Mouse (Mus musculus) kidney, embryonic 16.5 days (tissue): ENCODE data around the gene Thg1l. TPM values are rescaled to one million over a fixed set of nuclear protein-coding genes. Genes with fewer than 3 reads are reported as not detected.

ENCODE experiments used
- ATAC-seq: fragments of 200-750 bp; cut with Nextera tagmentation; 2 replicates; pipeline ENCODE4 v1.8.0; 2017; ENCODE audit warnings: moderate TSS enrichment; ENCODE audit not compliant: low FRiP score, low TSS enrichment
- H3K27ac ChIP-seq: fragments of 300-500 bp; sonication (generic); 2 replicates; pipeline ENCODE4 v1.5.1; 2014; ENCODE audit warnings: low read length
- H3K27me3 ChIP-seq: fragments of 300-500 bp; sonication (generic); 2 replicates; pipeline ENCODE4 v1.6.1; 2014; ENCODE audit warnings: low read length, control low read depth, mixed read lengths; ENCODE audit not compliant: insufficient read depth
- H3K36me3 ChIP-seq: fragments of 300-500 bp; sonication (generic); 2 replicates; pipeline ENCODE4 v1.6.1; 2014; ENCODE audit warnings: low read length, control low read depth, mixed read lengths; ENCODE audit not compliant: insufficient read depth
- H3K4me1 ChIP-seq: fragments of 300-500 bp; sonication (generic); 2 replicates; pipeline ENCODE4 v1.6.1; 2014; ENCODE audit warnings: low read length, control low read depth, mixed read lengths; ENCODE audit not compliant: insufficient read depth
- H3K4me2 ChIP-seq: fragments of 300-500 bp; sonication (generic); replicated peaks from 2 replicates; pipeline ENCODE4 v1.6.1; 2014; ENCODE audit warnings: low read depth, low read length
- H3K4me3 ChIP-seq: fragments of 300-500 bp; sonication (generic); 2 replicates; pipeline ENCODE4 v1.5.1; 2014; ENCODE audit warnings: mild to moderate bottlenecking, low read length
- H3K9ac ChIP-seq: fragments of 300-500 bp; sonication (generic); replicated peaks from 2 replicates; pipeline ENCODE4 v1.6.1; 2014; ENCODE audit warnings: low read length
- H3K9me3 ChIP-seq: fragments of 300-500 bp; sonication (generic); 2 replicates; pipeline ENCODE4 v1.6.1; 2016; ENCODE audit warnings: low read length, control low read depth
- WGBS: fragments of 180-500 bp; shearing (Covaris S2); extraction: QIAGEN DNeasy Blood & Tissue Kit; methylation state at CpG from one replicate; pipeline ENCODE4 v1.1.7; 2014; 5-methylcytosine and 5-hydroxymethylcytosine counted together
- polyA plus RNA-seq: library from polyadenylated mRNA; unstranded; fragments of >200 nt; fragmentation: Nextera tagmentation; extraction: Ambion mirVana; gene quantifications from 2 replicates; pipeline ENCODE4 v1.2.1, GENCODE M21; 2015

Gene Thg1l
- polyA plus RNA-seq = 14.2 and 16.2 TPM in 2 replicates

DNA sequence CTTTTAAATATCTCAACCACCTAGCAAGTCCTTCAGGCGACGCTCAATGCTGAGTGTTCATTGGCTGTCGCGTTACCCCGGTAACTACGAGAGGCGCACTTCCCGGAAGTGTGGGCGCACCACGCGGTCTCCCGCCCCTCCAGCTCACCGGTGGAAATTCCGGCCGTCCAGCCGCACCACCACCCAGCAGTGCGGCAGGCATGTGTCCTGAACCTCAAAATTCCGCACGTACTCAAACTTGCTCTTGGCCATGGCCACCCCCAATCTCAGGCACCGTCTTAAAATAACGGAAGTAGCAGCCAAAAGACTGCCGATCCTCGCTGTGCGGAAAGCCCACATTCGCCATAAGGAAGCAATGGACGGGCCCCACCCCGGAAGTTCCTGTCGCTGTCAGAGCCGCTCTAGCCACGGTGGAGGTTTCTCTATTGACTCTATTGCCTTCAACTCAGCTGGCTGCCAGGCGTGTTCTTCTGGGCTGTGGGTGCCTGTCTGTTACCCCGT lies at the start of gene Thg1l:
Gene Thg1l (minus strand): TSS at position 368 of the 501 bp plus-strand sequence.
- Histone ChIP-seq H3K4me2 (peak within 1 kb of the TSS; percentile 67), H3K9ac (peak within 1 kb of the TSS; percentile 69), H3K9me3 (no peaks in the 10 kb centered on the region), H3K4me1 (peaks cover 3% of the 10 kb centered on the region; the same call in 1 of the 2 replicates), H3K36me3 (0 out of 2 replicates have a peak, but pooled peaks cover 7% of the 10 kb centered on the region), H3K27ac (peak within 1 kb of the TSS; percentile 73; the same call in 1 of the 2 replicates), H3K4me3 (peak within 1 kb of the TSS; percentile 71), H3K27me3 (no peaks in the 10 kb centered on the region)
- 0% methylated on average over 32 of the region's 32 CpGs for WGBS
- ATAC-seq = peak; percentile 99

DNA sequence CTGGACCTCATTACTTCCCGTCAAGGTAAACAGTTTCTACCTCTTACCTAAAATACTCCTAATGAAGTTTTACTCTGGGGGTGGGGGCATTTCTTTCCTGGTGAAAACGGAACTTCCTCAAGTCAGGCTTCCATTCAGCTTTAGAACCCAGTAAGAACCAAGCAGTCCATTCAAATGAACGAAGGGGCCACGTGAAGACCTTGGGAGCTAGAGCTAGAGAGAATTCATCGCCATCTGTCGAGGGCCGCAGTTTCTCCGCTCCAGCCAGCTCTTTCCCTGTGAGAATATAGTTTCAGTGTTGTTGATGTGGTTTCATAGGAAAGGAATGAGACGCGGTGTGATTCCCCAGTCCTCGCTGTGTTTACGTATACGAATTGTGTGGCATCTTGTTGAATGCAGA lies 36.8 kb upstream of the Thg1l start:
- 50% methylated on average over 13 of the region's 13 CpGs for WGBS
- Histone ChIP-seq H3K4me3 (peak overlapping the region; percentile 40), H3K9ac (no peak overlapping the region), H3K4me2 (peak overlapping the region; percentile 63), H3K27me3 (no peaks in the 10 kb centered on the region), H3K36me3 (no peaks in the 10 kb centered on the region), H3K27ac (no peak overlapping the region), H3K9me3 (no peaks in the 10 kb centered on the region), H3K4me1 (no peaks in the 10 kb centered on the region)
- no peak for ATAC-seq

DNA sequence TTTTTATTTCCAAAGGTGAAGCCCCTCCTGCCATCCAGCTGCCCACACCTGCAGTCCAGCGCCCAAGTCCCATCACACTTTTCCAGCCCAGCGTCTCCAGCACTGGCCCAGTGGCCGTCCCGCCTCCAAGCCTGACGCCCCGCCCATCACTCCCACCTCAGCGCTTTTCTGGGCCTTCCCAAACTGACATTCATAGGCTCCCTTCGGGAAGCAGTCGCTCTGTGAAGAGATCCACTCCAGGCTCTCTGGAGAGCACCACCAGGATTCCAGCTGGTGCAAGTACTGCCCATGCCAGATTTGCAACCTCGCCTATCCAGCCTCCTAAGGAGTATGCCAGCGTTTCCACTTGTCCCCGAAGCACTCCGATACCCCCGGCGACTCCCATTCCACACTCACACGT lies 36.3 kb upstream of the Thg1l start:
- 6% methylated on average over 16 of the region's 16 CpGs for WGBS
- peak; percentile 88 for ATAC-seq

DNA sequence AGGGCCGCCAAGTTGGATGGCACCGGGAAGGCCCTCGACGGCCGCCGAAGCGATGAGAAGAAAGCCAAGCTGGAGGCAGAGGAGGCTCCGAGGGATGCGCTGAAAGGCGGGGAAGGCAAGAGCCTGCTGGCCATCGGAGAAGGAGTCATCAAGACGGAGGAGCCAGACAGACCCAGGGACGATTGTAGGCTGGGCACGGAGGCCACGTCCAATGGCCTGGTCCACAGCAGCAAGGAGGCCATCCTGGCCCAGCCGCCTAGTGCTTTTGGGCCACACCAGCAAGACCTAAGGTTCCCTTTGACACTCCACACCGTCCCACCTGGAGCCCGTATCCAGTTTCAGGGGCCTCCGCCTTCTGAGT lies 25.6 kb upstream of the Thg1l start:
- Histone ChIP-seq H3K4me2 (peak overlapping the region; percentile 87), H3K4me3 (peak overlapping the region; percentile 68), H3K36me3 (no peaks in the 10 kb centered on the region), H3K27me3 (no peaks in the 10 kb centered on the region; the same call in 1 of the 2 replicates), H3K9ac (peak overlapping the region; percentile 87), H3K4me1 (peaks cover 4% of the 10 kb centered on the region; the same call in 1 of the 2 replicates), H3K27ac (no peak overlapping the region), H3K9me3 (peaks cover 6% of the 10 kb centered on the region)
- peak; percentile 29; the same call in 1 of the 2 replicates for ATAC-seq
- WGBS = 36% methylated on average over 19 of the region's 19 CpGs

More for the DNA sequence above, 36.3 kb upstream of the Thg1l start:
- Histone ChIP-seq H3K4me1 (no peaks in the 10 kb centered on the region), H3K4me3 (peak overlapping the region; percentile 40), H3K4me2 (peak overlapping the region; percentile 63), H3K9me3 (no peaks in the 10 kb centered on the region), H3K9ac (peak overlapping the region; percentile 22; the same call in 1 of the 2 replicates), H3K36me3 (no peaks in the 10 kb centered on the region), H3K27ac (no peak overlapping the region), H3K27me3 (no peaks in the 10 kb centered on the region)

- WGBS = 12% methylated on average over 79 of the region's 115 CpGs
- peak; percentile 92 for ATAC-seq
Observed at GRCm38 (mm10) chr11:45979946-45980892, 24.9 kb upstream of the Thg1l start, which contains the start of gene Sox30. Sox30 (plus strand) TSS chr11:45980310.

GRCm38 (mm10) chr11:45976061-45976460 lies 20.8 kb upstream of the Thg1l start:
- 79% methylated on average over 3 of the region's 3 CpGs for WGBS
- no peak overlapping the region for H3K4me2 ChIP-seq
- no peak overlapping the region for H3K4me3 ChIP-seq
- H3K9me3 ChIP-seq = peaks cover 6% of the 10 kb centered on the region
- peaks cover 4% of the 10 kb centered on the region; the same call in 1 of the 2 replicates for H3K4me1 ChIP-seq
- H3K27ac ChIP-seq = no peak overlapping the region
- no peak overlapping the region for H3K9ac ChIP-seq
- H3K36me3 ChIP-seq = no peaks in the 10 kb centered on the region
- no peak for ATAC-seq
- no peaks in the 10 kb centered on the region; the same call in 1 of the 2 replicates for H3K27me3 ChIP-seq

More at GRCm38 (mm10) chr11:45979946-45980892, 24.9 kb upstream of the Thg1l start, which contains the start of gene Sox30:
- Histone ChIP-seq H3K4me2 (peak within 1 kb of the TSS; percentile 87), H3K4me1 (peaks cover 4% of the 10 kb centered on the region; the same call in 1 of the 2 replicates), H3K36me3 (no peaks in the 10 kb centered on the region), H3K27ac (no peak within 1 kb of the TSS), H3K27me3 (no peaks in the 10 kb centered on the region; the same call in 1 of the 2 replicates), H3K9ac (peak within 1 kb of the TSS; percentile 87), H3K4me3 (peak within 1 kb of the TSS; percentile 68), H3K9me3 (peaks cover 6% of the 10 kb centered on the region)

DNA sequence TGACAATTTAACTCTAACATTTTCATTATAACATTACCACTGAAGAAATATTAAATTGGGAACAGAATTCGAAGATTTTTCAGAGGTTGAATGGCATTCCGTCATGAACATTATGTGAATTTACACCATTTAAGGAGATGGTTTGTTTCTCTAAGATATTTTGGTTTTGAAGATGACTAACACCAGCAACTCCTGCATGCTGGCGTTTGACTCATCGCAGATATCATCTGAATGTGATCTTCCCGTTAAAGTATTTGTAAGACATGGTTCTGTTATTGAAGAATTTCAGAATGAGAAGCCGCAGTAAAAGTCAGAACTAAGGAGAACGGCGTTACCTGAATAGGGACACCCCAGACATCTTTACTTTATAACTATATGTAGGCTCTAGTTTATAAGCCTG lies 19.2 kb upstream of the Thg1l start:
- WGBS = 88% methylated on average over 8 of the region's 8 CpGs
- H3K4me2 ChIP-seq = no peak overlapping the region

GRCm38 (mm10) chr11:45973635-45974034 lies 18.3 kb upstream of the Thg1l start:
- Histone ChIP-seq H3K27me3 (no peaks in the 10 kb centered on the region), H3K36me3 (no peaks in the 10 kb centered on the region), H3K9ac (no peak overlapping the region), H3K4me1 (no peaks in the 10 kb centered on the region), H3K27ac (no peak overlapping the region), H3K4me2 (no peak overlapping the region), H3K9me3 (no peaks in the 10 kb centered on the region), H3K4me3 (no peak overlapping the region)
- ATAC-seq = no peak
- WGBS = 84% methylated on average over 5 of the region's 5 CpGs

More for the DNA sequence above, 19.2 kb upstream of the Thg1l start:
- H3K4me3 ChIP-seq = no peak overlapping the region
- no peaks in the 10 kb centered on the region; the same call in 1 of the 2 replicates for H3K27me3 ChIP-seq
- no peaks in the 10 kb centered on the region for H3K4me1 ChIP-seq
- H3K9ac ChIP-seq = no peak overlapping the region
- no peaks in the 10 kb centered on the region for H3K36me3 ChIP-seq
- ATAC-seq = no peak
- H3K27ac ChIP-seq = no peak overlapping the region
- no peaks in the 10 kb centered on the region for H3K9me3 ChIP-seq

DNA sequence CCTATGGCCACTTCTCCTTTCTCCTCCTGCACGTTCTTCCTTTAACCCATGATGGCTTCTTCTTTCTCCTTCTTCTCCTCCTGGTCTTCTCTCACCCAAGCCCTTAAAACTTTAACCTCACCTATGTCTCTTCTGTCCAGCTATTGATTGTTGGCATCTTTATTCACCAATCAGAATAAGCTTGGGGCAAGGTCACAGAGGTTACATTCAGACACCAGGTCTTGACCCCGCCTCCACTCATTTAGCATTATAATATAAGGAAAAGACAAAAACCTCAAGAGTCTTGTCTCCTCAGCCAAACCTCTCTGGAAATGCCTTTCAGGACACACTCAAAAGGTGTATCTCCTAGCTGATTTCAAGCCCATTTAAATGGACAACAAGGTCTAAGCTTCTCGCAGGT lies 13.2 kb upstream of the Thg1l start:
- Histone ChIP-seq H3K27ac (no peak overlapping the region), H3K9me3 (no peaks in the 10 kb centered on the region), H3K27me3 (no peaks in the 10 kb centered on the region), H3K4me1 (no peaks in the 10 kb centered on the region), H3K4me2 (no peak overlapping the region), H3K9ac (no peak overlapping the region), H3K4me3 (no peak overlapping the region), H3K36me3 (no peaks in the 10 kb centered on the region)
- ATAC-seq = no peak
- WGBS = 95% methylated on average over 3 of the region's 3 CpGs
